Mouse (Mus musculus): ENCODE measurements at regions not wholly inside any gene's neighbourhood (a gene's known extent, or its start where the extent isn't known, plus 50 kb on each side); places are given as distances from the start of the nearest gene placed in this dataset.

DNA sequence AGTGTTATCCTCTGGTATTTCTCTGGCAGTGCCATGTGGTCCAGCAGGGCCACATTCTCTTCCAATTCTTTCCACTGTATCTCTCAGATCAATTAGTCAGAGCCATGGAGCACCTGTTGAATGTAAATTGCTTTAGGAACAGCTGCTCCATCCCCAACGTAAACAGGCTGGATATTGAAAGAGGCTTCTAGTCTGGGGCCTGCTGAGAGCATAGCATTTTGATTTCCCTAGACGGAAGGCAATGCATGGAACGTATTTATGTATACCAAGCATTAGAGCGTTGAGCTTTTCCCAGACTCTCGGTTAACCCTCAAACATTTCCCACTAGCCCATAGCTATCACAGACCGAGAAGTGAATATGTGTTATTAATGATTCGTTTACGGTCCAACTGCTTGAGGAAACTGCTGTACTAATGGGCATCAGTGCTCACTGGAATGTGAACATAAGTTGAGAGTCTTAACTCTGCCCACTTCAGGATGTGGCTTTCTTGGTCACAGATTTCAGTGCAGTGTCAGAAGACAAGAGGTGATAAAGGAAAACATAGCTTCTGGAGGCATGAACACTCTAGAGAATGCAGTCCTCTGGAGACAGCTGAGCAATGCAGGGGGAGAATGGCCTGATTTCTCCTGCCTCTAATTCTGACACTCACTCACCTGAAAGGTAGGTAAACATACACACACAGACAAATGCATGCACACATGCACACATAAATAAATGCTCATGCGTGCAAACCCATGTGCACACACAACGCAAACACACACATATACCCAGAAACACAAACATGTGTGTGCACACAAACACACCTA lies 86.8 kb downstream of the Rchy1 start:
- TF ChIP-seq CTCF (IDR thresholded peaks at IDR 0.05; ENCODE audit: low read depth, low read length) (no peak), EP300 (IDR thresholded peaks at IDR 0.05; ENCODE audit: insufficient read depth, low read depth, low read length) (no peak), POLR2A (IDR thresholded peaks at IDR 0.05; ENCODE audit: insufficient read depth, low read length) (no peak)

Measured in ES-Bruce4 (cell line).